Mouse (Mus musculus): ENCODE measurements at regions not wholly inside any gene's neighbourhood (a gene's known extent, or its start where the extent isn't known, plus 50 kb on each side); places are given as distances from the start of the nearest gene placed in this dataset.
"Not testable (repeated sequence)": the region's sequence is repeated elsewhere in the genome, so short reads cannot be mapped to it uniquely, and the experiment has no call there.

- DNase-seq (ENCODE audit: extremely low spot score in 1 of 2, low spot score in 1 of 2): no peak
These were observed 473.1 kb upstream of the Arid1b start for GRCm38 (mm10) chr17:4521031-4521430.

- DNase-seq (ENCODE audit: extremely low spot score in 1 of 2, low spot score in 1 of 2): no peak
These were observed 467.7 kb upstream of the Arid1b start for GRCm38 (mm10) chr17:4526466-4526865.

GRCm38 (mm10) chr17:4532126-4532525, 462.0 kb upstream of the Arid1b start:
- DNase-seq (ENCODE audit: extremely low spot score in 1 of 2, low spot score in 1 of 2): no peak

- no peak for DNase-seq (ENCODE audit: extremely low spot score in 1 of 2, low spot score in 1 of 2)
These were observed 453.7 kb upstream of the Arid1b start for GRCm38 (mm10) chr17:4540435-4540834.

GRCm38 (mm10) chr17:4541020-4541743, 452.9 kb upstream of the Arid1b start:
- peak in 1 of 2 experiments; percentile 12 for DNase-seq (ENCODE audit: extremely low spot score in 1 of 2, low spot score in 1 of 2)

GRCm38 (mm10) chr17:4546579-4546978, 447.6 kb upstream of the Arid1b start:
- no peak for DNase-seq (ENCODE audit: extremely low spot score in 1 of 2, low spot score in 1 of 2)

GRCm38 (mm10) chr17:4553026-4553425, 441.1 kb upstream of the Arid1b start:
- not testable (repeated sequence) for DNase-seq (ENCODE audit: extremely low spot score in 1 of 2, low spot score in 1 of 2)

- DNase-seq (ENCODE audit: extremely low spot score in 1 of 2, low spot score in 1 of 2): no peak
These were observed 430.5 kb upstream of the Arid1b start for GRCm38 (mm10) chr17:4563641-4564040.

- no peak for DNase-seq (ENCODE audit: extremely low spot score in 1 of 2, low spot score in 1 of 2)
These were observed 417.2 kb upstream of the Arid1b start for GRCm38 (mm10) chr17:4576883-4577282.

GRCm38 (mm10) chr17:4581851-4582250, 412.3 kb upstream of the Arid1b start:
- DNase-seq (ENCODE audit: extremely low spot score in 1 of 2, low spot score in 1 of 2): no peak

GRCm38 (mm10) chr17:4610481-4610880, 383.7 kb upstream of the Arid1b start:
- no peak for DNase-seq (ENCODE audit: extremely low spot score in 1 of 2, low spot score in 1 of 2)

- DNase-seq (ENCODE audit: extremely low spot score in 1 of 2, low spot score in 1 of 2): no peak
These were observed 383.1 kb upstream of the Arid1b start for GRCm38 (mm10) chr17:4610993-4611392.

GRCm38 (mm10) chr17:4611711-4612110, 382.4 kb upstream of the Arid1b start:
- no peak for DNase-seq (ENCODE audit: extremely low spot score in 1 of 2, low spot score in 1 of 2)

- DNase-seq (ENCODE audit: extremely low spot score in 1 of 2, low spot score in 1 of 2): no peak
These were observed 382.0 kb upstream of the Arid1b start for GRCm38 (mm10) chr17:4612136-4612535.

- no peak for DNase-seq (ENCODE audit: extremely low spot score in 1 of 2, low spot score in 1 of 2)
These were observed 381.4 kb upstream of the Arid1b start for GRCm38 (mm10) chr17:4612741-4613140.

- DNase-seq (ENCODE audit: extremely low spot score in 1 of 2, low spot score in 1 of 2): no peak
These were observed 373.8 kb upstream of the Arid1b start for GRCm38 (mm10) chr17:4620361-4620760.

GRCm38 (mm10) chr17:4626126-4626525, 368.0 kb upstream of the Arid1b start:
- not testable (repeated sequence) for DNase-seq (ENCODE audit: extremely low spot score in 1 of 2, low spot score in 1 of 2)

- no peak for DNase-seq (ENCODE audit: extremely low spot score in 1 of 2, low spot score in 1 of 2)
These were observed 366.6 kb upstream of the Arid1b start for GRCm38 (mm10) chr17:4627542-4627941.

- no peak for DNase-seq (ENCODE audit: extremely low spot score in 1 of 2, low spot score in 1 of 2)
These were observed 363.0 kb upstream of the Arid1b start for GRCm38 (mm10) chr17:4631122-4631521.

- DNase-seq (ENCODE audit: extremely low spot score in 1 of 2, low spot score in 1 of 2): no peak
These were observed 361.6 kb upstream of the Arid1b start for GRCm38 (mm10) chr17:4632506-4632905.

GRCm38 (mm10) chr17:4633771-4634170, 360.4 kb upstream of the Arid1b start:
- DNase-seq (ENCODE audit: extremely low spot score in 1 of 2, low spot score in 1 of 2): no peak

- no peak for DNase-seq (ENCODE audit: extremely low spot score in 1 of 2, low spot score in 1 of 2)
These were observed 357.3 kb upstream of the Arid1b start for GRCm38 (mm10) chr17:4636796-4637353.
